Mouse (Mus musculus): ENCODE measurements around the gene Rragd.
A peak's percentile ranks its signal among the peaks of the same experiment; 100 is the strongest.
"Not testable (repeated sequence)": the region's sequence is repeated elsewhere in the genome, so short reads cannot be mapped to it uniquely, and the experiment has no call there.

Gene Rragd

GRCm38 (mm10) chr4:32987006-32987405 is 4.2 kb downstream of the Rragd start:
- no peak for DNase-seq

- peak; percentile 40 for DNase-seq
Observed at GRCm38 (mm10) chr4:32989346-32989745, 6.5 kb downstream of the Rragd start.

- no peak for DNase-seq
Observed at GRCm38 (mm10) chr4:32994168-32994567, 11.3 kb downstream of the Rragd start.

- DNase-seq, result no peak
Observed at GRCm38 (mm10) chr4:32996083-32996482, 13.2 kb downstream of the Rragd start.

GRCm38 (mm10) chr4:32997571-32997970 is 14.7 kb downstream of the Rragd start:
- DNase-seq, result peak; percentile 13

- no peak for DNase-seq
Observed at GRCm38 (mm10) chr4:32998996-32999395, 16.2 kb downstream of the Rragd start.

GRCm38 (mm10) chr4:33002081-33002480 is 19.2 kb downstream of the Rragd start:
- no peak for DNase-seq

GRCm38 (mm10) chr4:33005595-33006470 is 23.0 kb downstream of the Rragd start:
- not testable (repeated sequence) for DNase-seq

GRCm38 (mm10) chr4:33006844-33007243 is 24.0 kb downstream of the Rragd start:
- DNase-seq, result no peak

GRCm38 (mm10) chr4:33007443-33008217 is 24.8 kb downstream of the Rragd start:
- DNase-seq, result no peak

GRCm38 (mm10) chr4:33010078-33010477 is 27.2 kb downstream of the Rragd start:
- no peak for DNase-seq

GRCm38 (mm10) chr4:33012484-33012883 is 29.6 kb downstream of the Rragd start:
- DNase-seq, result no peak

- peak; percentile 92 for DNase-seq
Observed at GRCm38 (mm10) chr4:33018361-33018999, 35.6 kb downstream of the Rragd start.

- DNase-seq, result no peak
Observed at GRCm38 (mm10) chr4:33024420-33024819, 41.6 kb downstream of the Rragd start.

- DNase-seq, result no peak
Observed at GRCm38 (mm10) chr4:33029104-33029503, 46.3 kb downstream of the Rragd start.

GRCm38 (mm10) chr4:33030264-33031194 is 47.7 kb downstream of the Rragd start:
- peak; percentile 29 for DNase-seq

GRCm38 (mm10) chr4:33031195-33031960 is 48.5 kb downstream of the Rragd start, which contains the start of gene Ube2j1:
Gene Ube2j1 (plus strand): TSS chr4:33031416.
- DNase-seq, result peak; percentile 87

GRCm38 (mm10) chr4:33032045-33032444 is 49.2 kb downstream of the Rragd start:
- DNase-seq, result no peak

- DNase-seq, result no peak
Observed at GRCm38 (mm10) chr4:33033515-33033914, 50.7 kb downstream of the Rragd start.

- DNase-seq, result no peak
Observed at GRCm38 (mm10) chr4:33039826-33040225, 57.0 kb downstream of the Rragd start.

GRCm38 (mm10) chr4:33049601-33050000 is 66.8 kb downstream of the Rragd start:
- DNase-seq, result no peak
